Mouse (Mus musculus): Measurements from ENCODE around the gene Gm21954.

Gene Gm21954

GRCm38 (mm10) chr3:55472110-55472509 is at the start of gene Gm21954:
Gm21954 (minus strand) TSS chr3:55472210.
- DNase-seq (ENCODE audit: low spot score in 2 of 2), result no peak

GRCm38 (mm10) chr3:55521776-55522175 is 49.8 kb upstream of the Gm21954 start:
- DNase-seq (ENCODE audit: low spot score in 2 of 2), result peak; percentile 66 to 80

DNA sequence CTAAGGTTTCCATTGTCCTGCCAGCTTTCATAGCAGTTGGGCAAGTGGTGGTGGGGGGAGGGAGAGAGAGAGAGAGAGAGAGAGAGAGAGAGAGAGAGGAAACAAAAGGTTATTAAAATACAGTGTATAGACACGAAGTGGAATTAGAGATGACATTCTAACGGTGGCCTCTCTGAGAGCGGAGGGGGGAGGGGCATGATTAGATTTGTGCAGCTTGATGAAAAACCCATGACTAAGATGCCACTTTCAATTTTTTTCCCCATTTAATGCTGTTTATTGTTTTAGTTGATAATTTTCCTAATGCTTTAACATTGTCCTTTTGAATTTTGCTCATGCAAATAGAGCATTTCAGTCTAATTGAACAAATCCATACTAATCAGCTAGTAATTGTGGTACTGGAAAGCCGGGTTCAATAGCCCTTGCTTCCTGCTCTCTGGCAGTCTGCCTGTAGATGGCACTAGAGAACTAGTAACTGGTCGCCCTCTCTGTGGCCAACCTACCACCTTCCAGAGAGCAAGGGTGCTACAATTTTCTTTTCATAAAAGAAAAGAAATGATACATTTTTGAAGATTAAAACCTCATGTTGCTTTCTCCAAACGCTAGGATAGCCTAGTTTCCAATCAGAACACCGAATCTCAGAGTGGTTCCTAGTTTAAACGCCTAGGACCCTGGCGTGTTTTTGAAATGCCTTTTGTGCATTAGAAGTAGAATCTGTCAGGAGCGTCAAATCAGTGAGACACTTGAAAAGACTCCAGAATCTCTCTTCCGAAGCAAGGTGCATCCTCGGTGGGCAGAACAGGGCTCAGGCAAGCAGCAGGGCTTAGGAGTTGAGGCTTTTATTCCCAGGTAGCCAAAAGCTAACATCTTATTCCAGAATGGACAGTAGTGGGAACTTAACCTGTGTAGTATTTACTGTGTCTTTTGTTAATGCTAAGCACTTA is 48.5 kb upstream of the Gm21954 start:
- peak; percentile 83 to 86 for DNase-seq (ENCODE audit: low spot score in 2 of 2)

- peak in 1 of 2 experiments; percentile 21 for DNase-seq (ENCODE audit: low spot score in 2 of 2)
Measured at GRCm38 (mm10) chr3:55517454-55518014, 45.5 kb upstream of the Gm21954 start.

- DNase-seq (ENCODE audit: low spot score in 2 of 2), result peak in 1 of 2 experiments; percentile 24
Measured at GRCm38 (mm10) chr3:55515966-55516365, 44.0 kb upstream of the Gm21954 start.

- no peak for DNase-seq (ENCODE audit: low spot score in 2 of 2)
Measured at GRCm38 (mm10) chr3:55511658-55512057, 39.6 kb upstream of the Gm21954 start.

DNA sequence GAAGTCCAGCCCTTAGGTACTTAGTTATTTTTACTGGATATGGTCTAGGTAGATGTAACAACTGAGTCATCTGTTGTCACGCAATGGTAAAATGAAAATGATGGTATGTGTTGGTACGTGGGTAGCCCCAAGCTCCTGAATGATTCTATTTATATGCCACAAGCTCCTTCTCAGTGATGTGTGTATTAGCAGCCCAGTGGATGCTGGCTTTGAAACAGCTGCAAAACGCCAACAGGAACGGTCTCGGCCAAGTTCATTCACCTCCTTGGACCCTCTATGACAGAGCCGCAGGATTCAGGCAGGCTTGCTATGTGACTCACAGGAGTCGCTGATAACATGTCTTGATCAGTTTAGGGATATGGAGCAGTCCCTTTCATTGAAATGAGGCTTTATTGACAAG is 38.2 kb upstream of the Gm21954 start:
- DNase-seq (ENCODE audit: low spot score in 2 of 2), result no peak

GRCm38 (mm10) chr3:55499298-55499697 is 27.3 kb upstream of the Gm21954 start:
- no peak for DNase-seq (ENCODE audit: low spot score in 2 of 2)

DNA sequence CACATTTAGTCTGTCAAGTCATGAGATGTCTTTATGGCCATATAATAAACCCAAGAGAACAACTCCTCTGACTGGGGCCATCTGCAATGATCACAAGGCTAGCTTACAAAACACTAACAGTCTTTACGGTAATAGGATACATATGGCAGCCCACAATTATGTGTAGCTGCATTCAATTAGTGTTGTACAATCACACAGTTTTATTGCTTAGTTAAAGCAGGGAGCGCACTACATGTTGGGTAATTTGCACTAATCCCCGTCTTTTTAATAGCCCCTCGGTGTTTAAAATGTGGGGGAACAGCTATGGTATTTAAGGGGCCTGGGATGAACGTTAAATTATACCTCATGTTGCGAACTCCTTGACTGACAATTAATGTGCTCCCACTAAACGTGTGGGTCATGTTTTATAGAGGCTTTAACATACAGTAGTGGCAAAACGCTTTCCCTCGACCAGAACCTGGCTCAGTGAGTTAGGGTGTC is 24.5 kb upstream of the Gm21954 start:
- no peak for DNase-seq (ENCODE audit: low spot score in 2 of 2)

GRCm38 (mm10) chr3:55495866-55496265 is 23.9 kb upstream of the Gm21954 start:
- DNase-seq (ENCODE audit: low spot score in 2 of 2), result no peak

DNA sequence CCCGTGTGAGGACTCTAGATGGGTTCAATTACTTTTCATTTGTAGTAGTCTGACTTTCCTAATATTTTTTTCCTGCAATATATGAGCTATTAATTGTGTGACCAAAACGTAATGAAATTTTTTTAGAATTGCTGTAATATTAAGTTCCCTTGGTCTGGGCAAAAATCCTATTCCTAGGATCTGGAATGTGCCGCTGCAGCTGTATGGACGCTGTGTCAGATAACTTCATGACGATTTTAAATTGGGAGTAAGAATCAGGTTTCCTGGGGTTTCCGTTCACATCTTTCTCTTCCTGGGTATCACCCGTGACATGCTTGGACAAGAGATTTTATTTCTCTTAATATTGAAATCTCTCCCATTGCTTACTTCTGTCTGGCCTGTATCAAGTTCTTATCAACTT is 23.2 kb upstream of the Gm21954 start:
- no peak for DNase-seq (ENCODE audit: low spot score in 2 of 2)

DNA sequence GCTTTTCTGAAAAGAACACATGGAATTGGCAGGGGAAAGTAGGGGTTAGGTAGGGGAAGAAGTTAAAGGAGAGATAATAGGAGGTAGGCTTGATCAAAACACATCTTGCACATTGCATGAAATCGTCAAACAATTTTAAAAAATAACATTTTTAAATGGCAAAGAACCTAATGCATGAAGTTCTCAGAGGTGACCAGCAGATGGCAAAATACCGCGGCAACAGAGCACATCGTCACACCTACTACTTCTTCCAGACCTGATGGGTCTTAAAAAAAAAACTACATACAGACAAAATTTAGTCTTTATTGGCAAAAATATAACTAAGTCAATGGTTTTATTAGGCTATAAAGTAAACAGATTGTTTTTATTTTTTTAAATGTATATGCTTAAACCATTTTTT is 22.3 kb upstream of the Gm21954 start:
- DNase-seq (ENCODE audit: low spot score in 2 of 2), result no peak

GRCm38 (mm10) chr3:55492021-55492420 is 20.0 kb upstream of the Gm21954 start:
- no peak for DNase-seq (ENCODE audit: low spot score in 2 of 2)

- DNase-seq (ENCODE audit: low spot score in 2 of 2), result no peak
Measured at GRCm38 (mm10) chr3:55489231-55489990, 17.4 kb upstream of the Gm21954 start.

GRCm38 (mm10) chr3:55483328-55483727 is 11.3 kb upstream of the Gm21954 start:
- DNase-seq (ENCODE audit: low spot score in 2 of 2), result no peak

DNA sequence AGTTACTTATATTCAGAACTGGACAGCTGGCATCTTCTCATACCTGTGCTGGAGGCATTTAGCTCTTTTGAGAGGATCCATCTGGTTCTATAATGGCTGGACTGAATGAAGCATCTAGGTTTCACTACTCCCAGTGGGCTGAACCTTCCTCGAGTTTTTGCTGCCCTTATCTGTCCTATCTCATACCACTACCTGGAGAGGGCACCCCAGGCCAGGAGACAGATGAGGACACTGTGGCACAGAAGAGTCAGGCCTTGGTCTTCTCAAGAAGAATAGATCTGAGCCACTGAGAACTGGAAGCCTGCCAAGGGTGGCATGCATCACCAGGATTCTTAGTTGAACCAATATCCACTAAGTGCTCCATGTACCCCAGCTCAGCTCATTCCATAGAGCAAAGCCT is 9.1 kb upstream of the Gm21954 start:
- no peak for DNase-seq (ENCODE audit: low spot score in 2 of 2)

DNA sequence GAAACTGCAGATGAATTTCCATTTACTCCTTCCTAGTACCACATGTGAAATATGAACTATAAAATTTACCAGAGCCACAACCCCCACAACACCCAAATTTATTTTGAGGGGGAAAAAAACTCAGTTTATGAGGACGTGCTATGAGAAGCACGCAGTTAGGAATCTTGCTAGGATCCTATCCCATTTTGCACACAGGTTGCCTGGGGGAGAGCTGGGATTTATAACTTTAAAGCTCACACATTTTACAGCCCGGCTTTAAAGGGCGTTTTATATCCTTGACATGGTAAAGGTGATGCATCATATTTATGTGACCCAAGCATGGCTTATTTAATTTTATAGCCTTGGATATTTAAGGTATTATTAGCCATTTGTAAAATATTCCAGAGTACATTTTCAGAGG is 7.3 kb upstream of the Gm21954 start:
- DNase-seq (ENCODE audit: low spot score in 2 of 2), result no peak

DNA sequence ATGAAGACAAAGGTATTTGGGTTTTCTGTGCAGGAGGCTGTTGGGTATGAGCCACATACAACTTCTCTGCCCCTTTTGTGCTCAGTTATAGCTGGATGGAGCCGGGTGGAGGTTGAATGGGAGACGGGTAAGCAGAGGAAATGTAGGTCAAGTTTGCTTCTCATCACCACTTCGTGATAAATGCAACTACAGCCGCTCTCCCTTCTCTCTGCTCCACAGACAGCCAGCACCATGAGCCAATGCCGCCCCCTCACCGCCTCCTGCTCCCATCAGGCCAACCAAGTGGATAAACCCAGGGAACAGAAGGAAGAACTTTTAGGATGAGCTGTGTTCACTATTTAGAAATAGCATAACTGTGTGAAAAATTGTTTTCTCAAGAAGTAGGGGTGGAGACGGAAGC is 4.7 kb upstream of the Gm21954 start:
- peak; percentile 77 to 84 for DNase-seq (ENCODE audit: low spot score in 2 of 2)

- DNase-seq (ENCODE audit: low spot score in 2 of 2), result no peak
Measured at GRCm38 (mm10) chr3:55473146-55473545, 1.1 kb upstream of the Gm21954 start.

DNA sequence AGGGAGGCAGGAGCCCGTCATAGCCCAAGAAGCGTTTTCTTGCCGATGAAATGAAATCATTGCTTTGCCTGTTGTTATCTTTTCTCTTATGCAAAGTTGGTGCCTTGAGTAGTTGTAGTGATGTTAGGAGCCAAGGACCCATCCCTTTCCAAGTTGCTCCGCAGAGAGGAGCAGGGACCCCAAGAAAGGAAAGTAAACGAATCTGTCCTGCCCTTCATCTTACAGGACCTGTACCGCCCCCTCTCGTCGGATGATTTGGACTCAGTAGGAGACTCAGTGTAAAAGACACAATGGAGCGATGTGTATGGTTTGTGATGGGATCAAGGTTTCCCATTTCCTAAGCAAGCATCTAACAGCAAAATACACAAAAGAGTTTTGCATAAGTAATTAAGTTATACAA is 5.7 kb downstream of the Gm21954 start:
- DNase-seq (ENCODE audit: low spot score in 2 of 2), result peak; percentile 47 to 62

GRCm38 (mm10) chr3:55465785-55466184 is 6.2 kb downstream of the Gm21954 start:
- DNase-seq (ENCODE audit: low spot score in 2 of 2), result peak in 1 of 2 experiments; percentile 72

DNA sequence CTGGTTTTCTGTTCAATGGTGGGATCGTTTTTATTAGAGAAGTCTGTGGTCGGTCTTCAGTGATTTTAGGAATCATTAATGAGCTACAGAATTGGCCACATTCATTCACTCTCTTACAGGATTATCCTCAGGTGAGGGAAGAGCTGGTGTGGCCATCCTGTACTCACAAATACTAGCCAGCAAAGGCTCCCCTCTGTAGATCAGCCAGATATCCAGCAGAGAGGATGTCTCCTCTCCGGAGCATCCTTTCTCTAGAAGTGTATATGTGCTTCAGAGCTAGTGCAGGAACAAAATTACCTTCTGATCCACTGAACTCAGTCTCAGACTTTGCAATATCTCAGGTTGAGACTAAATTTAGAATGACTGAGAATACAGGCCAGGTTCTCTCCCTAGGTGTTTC is 7.8 kb downstream of the Gm21954 start:
- DNase-seq (ENCODE audit: low spot score in 2 of 2), result no peak

Data from right cerebral cortex, postnatal 10 days (tissue).